Mouse (Mus musculus) liver, postnatal 0 days (tissue): ENCODE data around the gene Sf3a1.

ENCODE experiments used
- CTCF ChIP-seq: sonication (generic); IDR thresholded peaks from 2 replicates; pipeline ENCODE4 v1.5.1; 2016; ENCODE audit warnings: antibody characterized with exemption, low read depth
- EP300 ChIP-seq: IDR thresholded peaks from 2 replicates; pipeline ENCODE4 v1.6.1; 2016; ENCODE audit warnings: antibody characterized with exemption, low read depth, mild to moderate bottlenecking

DNA sequence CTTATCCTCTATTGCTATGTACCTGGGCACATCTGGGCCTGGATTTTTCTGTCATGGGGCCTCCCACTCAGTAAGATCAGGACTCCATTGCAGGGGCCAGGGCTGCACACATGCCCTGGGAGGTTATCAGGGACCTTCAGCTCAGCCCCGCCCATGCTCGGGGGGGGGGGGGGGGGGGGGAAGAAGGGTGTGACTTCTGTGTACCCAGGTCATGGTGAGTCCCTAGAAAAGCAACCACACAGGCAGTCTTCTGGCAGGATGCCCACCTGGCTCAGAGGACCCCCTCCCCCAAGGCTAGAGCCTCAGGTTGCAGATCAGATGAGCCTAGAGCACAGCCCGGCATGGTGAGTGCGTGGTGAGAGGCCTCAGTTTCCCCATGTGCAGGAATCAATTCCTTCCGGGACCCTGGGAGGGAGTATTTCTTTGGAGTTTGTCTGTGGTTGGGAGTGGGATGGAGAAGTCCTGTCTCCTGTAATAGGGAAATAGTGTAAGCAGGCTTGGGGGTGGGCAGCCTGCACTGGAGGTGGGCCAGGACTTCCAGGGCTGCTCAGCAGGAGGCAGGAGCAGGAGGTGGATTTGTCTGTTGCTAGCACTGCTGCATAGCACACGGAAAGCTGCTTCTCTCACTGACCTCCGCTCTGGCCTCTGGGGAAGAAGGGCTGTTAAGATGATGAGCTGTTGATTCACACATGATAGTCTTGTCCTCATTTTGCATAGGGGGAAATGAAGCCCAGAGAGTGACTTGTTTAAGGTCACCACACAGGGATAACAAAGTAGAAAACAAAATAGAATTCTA is 63.4 kb downstream of the Sf3a1 start:
- TF ChIP-seq EP300 (peak; percentile 82), CTCF (no peak)
